Mouse (Mus musculus): ENCODE data around the gene Pla2g2c. TPM values are rescaled to one million over a fixed set of nuclear protein-coding genes. Genes with fewer than 3 reads are reported as not detected.

The Pla2g2c gene
- polyA plus RNA-seq, 1 experiment from 2014 or later = 0.61 TPM

DNA sequence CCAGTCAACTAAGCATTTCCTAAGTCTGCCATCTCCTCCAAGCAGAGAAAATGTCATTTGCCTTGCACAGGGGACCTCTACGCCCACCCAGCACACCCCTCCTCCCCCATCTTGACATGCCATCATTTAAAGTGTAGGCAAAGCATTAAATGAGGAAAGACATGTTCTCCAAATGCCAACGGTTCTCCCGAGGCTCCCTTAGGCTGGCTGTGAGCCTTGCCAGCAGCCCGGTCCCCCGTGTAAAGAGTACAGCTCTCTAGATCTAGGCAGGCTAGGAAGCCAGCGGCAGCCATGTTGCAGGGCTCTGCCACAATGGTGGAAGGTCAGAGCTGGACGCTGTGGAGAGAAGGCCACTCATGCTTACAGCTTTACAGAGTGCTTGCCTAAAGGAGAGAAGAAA, 14.6 kb upstream of the Pla2g2c start:
- Histone ChIP-seq H3K4me3 (replicated peaks) (no peak overlapping the region), H3K27me3 (no peaks in the 10 kb centered on the region), H3K9ac (no peak overlapping the region), H3K27ac (replicated peaks) (no peak overlapping the region), H3K36me3 (no peaks in the 10 kb centered on the region), H3K4me2 (replicated peaks) (no peak overlapping the region), H3K4me1 (no peaks in the 10 kb centered on the region), H3K9me3 (replicated peaks) (no peaks in the 10 kb centered on the region)
- 61% methylated on average over 7 of the region's 7 CpGs for WGBS
- no peak for ATAC-seq (ENCODE audit: insufficient number of reproducible peaks, low FRiP score, low TSS enrichment, low read depth)

DNA sequence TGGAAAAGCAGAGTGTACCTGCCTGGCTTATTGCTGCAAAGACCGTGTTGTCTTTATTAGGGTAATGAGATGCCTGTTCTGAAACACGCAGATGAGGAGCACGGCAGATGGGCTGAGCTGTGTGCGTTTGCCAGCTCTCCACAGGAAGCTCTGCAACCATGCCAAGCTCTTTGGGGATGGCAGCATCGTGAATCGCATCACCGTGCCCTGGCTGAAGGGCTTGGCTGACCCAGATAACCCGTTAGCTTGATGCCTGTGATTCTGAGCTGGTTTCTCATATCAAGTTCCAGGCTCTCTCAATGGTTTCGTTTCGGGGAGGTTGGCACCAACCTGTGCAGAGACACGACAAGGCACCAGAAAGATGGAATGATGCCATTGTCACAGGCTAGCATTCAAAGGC, 14.0 kb upstream of the Pla2g2c start:
- 76% methylated on average over 11 of the region's 11 CpGs for WGBS
- Histone ChIP-seq H3K4me2 (replicated peaks) (no peak overlapping the region), H3K4me1 (no peaks in the 10 kb centered on the region), H3K9ac (no peak overlapping the region), H3K27ac (replicated peaks) (no peak overlapping the region), H3K9me3 (replicated peaks) (no peaks in the 10 kb centered on the region), H3K36me3 (no peaks in the 10 kb centered on the region), H3K4me3 (replicated peaks) (no peak overlapping the region), H3K27me3 (no peaks in the 10 kb centered on the region)
- no peak for ATAC-seq (ENCODE audit: insufficient number of reproducible peaks, low FRiP score, low TSS enrichment, low read depth)

DNA sequence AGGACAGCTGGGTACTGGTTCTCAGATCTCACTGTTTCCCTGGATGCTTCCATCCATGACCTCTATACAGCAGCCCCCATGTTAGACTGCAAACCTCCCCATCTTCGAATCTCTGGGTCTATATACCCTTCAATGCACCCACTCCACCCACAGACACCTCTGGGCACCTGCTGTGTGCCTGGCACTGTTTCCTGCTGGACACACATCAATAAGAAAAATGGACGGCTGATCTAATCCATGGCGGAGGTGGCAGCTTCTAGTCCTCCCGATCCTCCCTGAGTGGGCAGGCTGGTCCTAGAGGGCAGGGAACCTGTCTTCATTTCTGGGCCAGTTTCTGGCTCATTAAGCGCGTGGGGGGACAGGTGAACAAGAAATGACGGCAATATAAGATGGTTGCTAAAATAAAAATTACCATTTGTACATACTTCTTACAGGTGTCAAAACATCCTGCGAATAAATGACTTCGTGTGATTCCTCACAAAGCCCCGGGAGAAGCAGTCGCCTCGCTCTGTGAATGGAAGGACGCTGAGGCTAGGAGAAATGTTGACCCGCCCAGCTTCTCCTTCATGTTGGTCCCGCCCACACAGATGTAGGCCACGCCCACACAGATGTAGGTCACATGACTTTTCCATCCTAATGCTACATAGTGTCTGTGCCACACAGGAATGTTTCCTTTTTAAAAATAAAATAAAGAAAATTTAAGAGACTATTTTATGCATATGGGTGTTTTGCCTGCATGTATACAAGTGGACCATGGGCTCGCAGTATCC, 13.4 kb upstream of the Pla2g2c start:
- Histone ChIP-seq H3K27ac (replicated peaks) (no peak overlapping the region), H3K4me1 (no peaks in the 10 kb centered on the region), H3K4me3 (replicated peaks) (no peak overlapping the region), H3K9me3 (replicated peaks) (no peaks in the 10 kb centered on the region), H3K27me3 (no peaks in the 10 kb centered on the region; the same call in 1 of the 2 replicates), H3K9ac (no peak overlapping the region), H3K36me3 (no peaks in the 10 kb centered on the region), H3K4me2 (replicated peaks) (no peak overlapping the region)
- no peak for ATAC-seq (ENCODE audit: insufficient number of reproducible peaks, low FRiP score, low TSS enrichment, low read depth)
- 65% methylated on average over 17 of the region's 17 CpGs for WGBS

DNA sequence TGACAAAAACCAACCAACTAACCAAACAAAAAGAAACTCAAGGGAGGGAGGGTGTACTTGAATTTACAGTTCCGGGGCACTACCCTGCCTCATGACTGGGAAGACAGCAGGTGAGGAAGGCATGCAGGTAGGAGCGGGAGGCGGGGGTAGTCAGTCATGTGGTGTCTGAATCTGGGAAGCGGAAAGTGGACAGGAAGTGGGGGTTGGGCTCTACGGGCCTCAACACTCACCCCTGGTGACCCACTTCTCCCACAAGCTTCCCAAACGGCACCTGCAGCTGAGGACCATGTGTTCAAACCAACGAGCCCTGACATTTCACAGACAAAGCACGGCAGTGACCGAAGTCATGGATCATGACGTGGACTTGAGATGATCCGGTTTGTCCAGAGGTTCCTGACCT, 12.5 kb upstream of the Pla2g2c start:
- 85% methylated on average over 11 of the region's 11 CpGs for WGBS
- Histone ChIP-seq H3K4me1 (no peaks in the 10 kb centered on the region), H3K36me3 (no peaks in the 10 kb centered on the region)

DNA sequence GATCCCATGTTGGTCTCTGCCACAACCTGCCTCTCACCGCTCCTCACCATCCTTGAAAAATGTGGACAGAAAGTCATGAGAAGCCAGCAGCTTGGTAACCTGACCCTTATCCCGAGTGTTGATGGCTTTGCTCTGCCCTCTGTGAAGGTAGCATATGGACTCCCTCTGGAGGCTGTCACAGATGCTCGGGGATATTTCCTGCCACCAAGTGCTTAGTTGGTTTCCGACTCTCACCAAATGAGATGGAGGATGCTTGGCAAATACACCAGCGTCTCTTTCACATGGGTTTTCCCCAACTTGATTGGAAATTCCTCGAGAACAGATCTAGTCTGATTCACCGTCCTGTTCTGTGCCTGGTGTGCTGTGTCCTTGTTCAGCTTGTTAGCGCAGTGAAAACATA, 12.0 kb upstream of the Pla2g2c start:
- no peak overlapping the region for H3K9ac ChIP-seq
- no peak overlapping the region for H3K4me3 ChIP-seq (replicated peaks)
- 66% methylated on average over 8 of the region's 8 CpGs for WGBS
- no peaks in the 10 kb centered on the region for H3K36me3 ChIP-seq
- H3K27me3 ChIP-seq = no peaks in the 10 kb centered on the region; the same call in 1 of the 2 replicates
- H3K4me2 ChIP-seq (replicated peaks) = no peak overlapping the region
- no peaks in the 10 kb centered on the region for H3K4me1 ChIP-seq
- no peaks in the 10 kb centered on the region for H3K9me3 ChIP-seq (replicated peaks)
- no peak overlapping the region for H3K27ac ChIP-seq (replicated peaks)
- no peak for ATAC-seq (ENCODE audit: insufficient number of reproducible peaks, low FRiP score, low TSS enrichment, low read depth)

More for the DNA sequence above, 12.5 kb upstream of the Pla2g2c start:
- H3K4me3 ChIP-seq (replicated peaks) = no peak overlapping the region
- ATAC-seq (ENCODE audit: insufficient number of reproducible peaks, low FRiP score, low TSS enrichment, low read depth) = no peak
- H3K4me2 ChIP-seq (replicated peaks) = no peak overlapping the region
- no peaks in the 10 kb centered on the region for H3K9me3 ChIP-seq (replicated peaks)
- H3K9ac ChIP-seq = no peak overlapping the region
- no peaks in the 10 kb centered on the region; the same call in 1 of the 2 replicates for H3K27me3 ChIP-seq
- H3K27ac ChIP-seq (replicated peaks) = no peak overlapping the region

DNA sequence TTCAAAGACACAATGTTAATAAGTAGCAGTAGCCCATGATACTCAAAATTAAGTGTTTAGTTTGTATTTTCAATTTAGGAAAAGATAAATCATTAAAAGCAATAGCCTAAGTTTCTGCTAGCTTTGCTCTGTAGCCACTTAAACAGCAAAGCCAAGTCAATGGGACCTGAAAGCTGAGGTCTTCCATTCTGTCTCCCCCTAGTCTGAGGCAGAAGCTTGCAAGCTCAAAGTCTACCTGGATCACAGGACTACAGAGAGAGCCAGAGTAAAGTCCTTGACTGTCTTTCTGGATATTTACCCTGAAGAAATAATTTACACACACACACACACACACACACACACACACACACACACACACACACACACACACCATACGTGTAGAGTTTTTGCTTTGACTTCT, 10.4 kb upstream of the Pla2g2c start:
- Histone ChIP-seq H3K4me3 (replicated peaks) (no peak overlapping the region), H3K27ac (replicated peaks) (no peak overlapping the region), H3K36me3 (no peaks in the 10 kb centered on the region), H3K9ac (no peak overlapping the region), H3K9me3 (replicated peaks) (no peaks in the 10 kb centered on the region), H3K27me3 (no peaks in the 10 kb centered on the region; the same call in 1 of the 2 replicates), H3K4me2 (replicated peaks) (no peak overlapping the region), H3K4me1 (no peaks in the 10 kb centered on the region)
- 65% methylated on average over 1 of the region's 1 CpGs for WGBS
- no peak for ATAC-seq (ENCODE audit: insufficient number of reproducible peaks, low FRiP score, low TSS enrichment, low read depth)

DNA sequence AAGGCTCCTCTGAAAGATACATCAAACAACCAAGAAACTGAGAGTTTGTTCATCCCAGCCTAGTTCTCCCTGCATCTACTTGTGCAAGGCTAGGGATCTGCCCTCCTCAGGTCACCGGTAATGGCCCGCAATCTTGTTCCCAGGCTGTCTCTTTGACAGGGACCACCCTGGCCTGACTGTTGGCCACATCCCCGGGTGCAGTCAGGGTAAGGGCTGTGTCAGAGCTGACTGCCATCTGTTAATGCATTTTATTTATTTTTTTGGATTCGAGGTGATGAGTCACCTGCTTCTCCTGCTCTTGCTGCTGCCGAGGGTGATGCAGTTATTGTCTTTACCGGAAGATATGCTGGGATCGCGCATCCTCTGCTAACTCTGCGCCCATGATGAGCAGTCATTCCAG, 7.9 kb upstream of the Pla2g2c start:
- H3K4me1 ChIP-seq = no peaks in the 10 kb centered on the region
- no peak overlapping the region for H3K27ac ChIP-seq (replicated peaks)
- H3K27me3 ChIP-seq = no peaks in the 10 kb centered on the region; the same call in 1 of the 2 replicates
- H3K4me2 ChIP-seq (replicated peaks) = no peak overlapping the region
- H3K4me3 ChIP-seq (replicated peaks) = no peak overlapping the region
- WGBS = 85% methylated on average over 9 of the region's 9 CpGs
- no peaks in the 10 kb centered on the region for H3K36me3 ChIP-seq
- ATAC-seq (ENCODE audit: insufficient number of reproducible peaks, low FRiP score, low TSS enrichment, low read depth) = no peak
- H3K9ac ChIP-seq = no peak overlapping the region
- H3K9me3 ChIP-seq (replicated peaks) = no peaks in the 10 kb centered on the region

DNA sequence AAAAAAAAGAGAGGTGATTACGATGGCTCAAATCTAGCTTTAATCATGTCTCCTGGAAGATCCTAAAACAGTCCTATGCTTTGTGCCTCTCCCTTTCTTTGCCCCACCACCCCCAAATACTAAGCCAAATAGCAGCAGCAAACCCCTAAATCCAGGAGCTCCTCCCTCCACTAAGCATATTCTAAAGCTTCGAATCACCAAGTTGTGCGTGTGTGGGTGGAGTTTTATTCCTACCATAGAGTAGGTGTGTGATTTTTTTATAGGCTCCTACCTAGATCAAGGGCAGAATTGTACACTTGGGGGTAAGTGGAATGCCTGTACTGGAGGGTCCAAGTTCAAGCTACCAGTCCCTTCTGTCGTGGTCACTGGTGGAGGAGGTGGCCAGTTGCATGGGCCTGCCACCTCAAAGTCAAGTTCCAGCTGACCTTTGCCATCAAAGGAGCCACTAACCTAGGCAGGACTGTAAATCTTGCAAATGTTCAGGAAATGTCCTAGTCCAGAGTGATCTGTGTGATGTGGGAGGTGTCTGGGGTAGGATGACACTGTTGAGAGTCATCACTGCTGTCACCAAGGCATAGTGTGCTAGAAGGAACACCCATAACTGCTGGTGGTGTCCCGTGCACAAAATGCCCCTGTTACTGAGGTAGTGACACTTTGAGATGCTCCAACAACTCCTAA, 5.9 kb upstream of the Pla2g2c start:
- no peak overlapping the region for H3K4me3 ChIP-seq (replicated peaks)
- no peaks in the 10 kb centered on the region for H3K9me3 ChIP-seq (replicated peaks)
- no peak overlapping the region for H3K9ac ChIP-seq
- 78% methylated on average over 5 of the region's 5 CpGs for WGBS
- H3K4me1 ChIP-seq = no peaks in the 10 kb centered on the region; the same call in 1 of the 2 replicates
- no peaks in the 10 kb centered on the region for H3K36me3 ChIP-seq
- H3K27me3 ChIP-seq = no peaks in the 10 kb centered on the region; the same call in 1 of the 2 replicates
- ATAC-seq (ENCODE audit: insufficient number of reproducible peaks, low FRiP score, low TSS enrichment, low read depth) = no peak
- no peak overlapping the region for H3K27ac ChIP-seq (replicated peaks)
- H3K4me2 ChIP-seq (replicated peaks) = no peak overlapping the region

DNA sequence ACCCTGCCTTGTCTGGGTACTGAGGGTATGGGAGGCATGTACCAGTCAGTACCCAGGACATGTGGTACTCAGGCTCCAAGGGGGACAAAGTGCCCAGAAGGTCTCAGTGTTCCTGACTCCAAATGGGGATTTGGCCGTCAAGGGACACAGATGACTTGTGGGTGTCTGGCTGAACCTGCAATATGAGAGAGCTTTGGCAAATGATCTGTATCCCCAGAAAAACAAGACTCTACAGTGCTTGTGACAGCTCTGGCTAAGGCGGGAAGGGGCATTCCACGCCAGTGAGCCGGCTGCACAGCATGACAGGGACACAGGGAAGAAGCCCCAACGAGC, 5.4 kb upstream of the Pla2g2c start:
- ATAC-seq (ENCODE audit: insufficient number of reproducible peaks, low FRiP score, low TSS enrichment, low read depth) = no peak
- no peak overlapping the region for H3K9ac ChIP-seq
- 80% methylated on average over 5 of the region's 5 CpGs for WGBS
- peaks cover 5% of the 10 kb centered on the region for H3K4me1 ChIP-seq
- H3K4me3 ChIP-seq (replicated peaks) = no peak overlapping the region
- no peaks in the 10 kb centered on the region for H3K36me3 ChIP-seq
- no peak overlapping the region for H3K27ac ChIP-seq (replicated peaks)
- no peak overlapping the region for H3K4me2 ChIP-seq (replicated peaks)
- H3K27me3 ChIP-seq = no peaks in the 10 kb centered on the region; the same call in 1 of the 2 replicates
- no peaks in the 10 kb centered on the region for H3K9me3 ChIP-seq (replicated peaks)

DNA sequence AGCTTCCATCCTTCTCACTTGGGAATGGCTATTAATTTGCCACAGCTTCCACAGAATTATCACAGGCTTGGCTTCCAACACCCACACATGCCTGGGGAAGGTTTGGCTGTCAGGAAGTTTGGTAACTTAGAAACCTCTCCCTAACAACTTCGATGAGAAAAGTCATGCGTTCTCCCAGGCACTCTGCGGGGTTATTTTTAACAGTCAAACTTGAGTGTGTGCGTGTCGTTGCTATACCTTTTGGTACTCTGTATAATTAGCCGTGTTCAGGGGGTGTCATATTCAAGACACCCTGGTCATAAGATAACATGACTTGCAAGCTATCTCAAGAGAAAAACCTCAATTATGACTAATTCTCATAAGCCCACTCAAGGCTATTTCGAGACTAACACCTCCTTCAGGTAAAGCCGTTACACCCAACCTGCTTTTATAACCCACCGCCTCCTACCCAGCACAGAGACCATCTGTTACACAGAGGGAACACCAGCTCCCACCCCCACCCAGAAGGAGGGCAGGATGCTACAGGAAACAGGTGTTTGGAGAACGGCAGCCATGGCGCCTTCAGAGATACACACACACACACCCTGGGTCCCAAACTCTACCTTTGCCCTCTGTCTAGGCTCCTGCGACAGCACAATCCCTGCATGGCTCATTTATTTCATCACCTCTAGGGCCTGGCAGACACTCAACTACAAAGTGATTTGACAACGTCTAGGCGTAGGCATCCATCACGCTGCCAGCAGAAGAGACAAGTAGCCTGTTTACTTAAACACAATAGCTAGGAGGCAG, 905 bp upstream of the Pla2g2c start:
- H3K9ac ChIP-seq = no peak overlapping the region
- H3K27ac ChIP-seq (replicated peaks) = no peak overlapping the region
- WGBS = 59% methylated on average over 15 of the region's 15 CpGs
- no peaks in the 10 kb centered on the region; the same call in 1 of the 2 replicates for H3K27me3 ChIP-seq
- no peaks in the 10 kb centered on the region for H3K9me3 ChIP-seq (replicated peaks)
- H3K36me3 ChIP-seq = no peaks in the 10 kb centered on the region
- ATAC-seq (ENCODE audit: insufficient number of reproducible peaks, low FRiP score, low TSS enrichment, low read depth) = no peak
- no peak overlapping the region for H3K4me3 ChIP-seq (replicated peaks)
- peaks cover 17% of the 10 kb centered on the region for H3K4me1 ChIP-seq
- H3K4me2 ChIP-seq (replicated peaks) = no peak overlapping the region

DNA sequence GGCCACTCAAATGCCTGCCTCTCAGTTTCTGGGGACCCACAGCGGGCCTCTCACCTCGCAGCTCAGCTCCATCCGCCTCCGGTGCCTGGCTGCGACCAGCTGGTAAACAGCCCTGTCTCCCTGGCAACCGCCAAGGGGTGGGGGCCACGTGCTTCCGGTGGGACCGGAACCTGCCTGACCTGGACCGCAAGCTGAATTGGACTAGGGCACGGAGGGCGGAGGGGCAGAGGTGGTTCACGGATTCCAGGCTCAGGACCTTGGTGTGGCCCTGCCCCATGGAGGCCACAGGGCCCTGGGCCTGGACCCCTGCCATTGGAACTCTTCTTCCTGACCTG, 502 bp downstream of the Pla2g2c start:
- ATAC-seq (ENCODE audit: insufficient number of reproducible peaks, low FRiP score, low TSS enrichment, low read depth) = peak; percentile 68
- Histone ChIP-seq H3K9ac (no peak overlapping the region), H3K4me2 (replicated peaks) (peak overlapping the region; percentile 47), H3K4me3 (replicated peaks) (peak overlapping the region; percentile 25), H3K36me3 (no peaks in the 10 kb centered on the region), H3K27ac (replicated peaks) (0 out of 2 replicates have a peak overlapping the region, but pooled peaks have one; percentile 5), H3K4me1 (peaks cover 17% of the 10 kb centered on the region), H3K27me3 (no peaks in the 10 kb centered on the region; the same call in 1 of the 2 replicates), H3K9me3 (replicated peaks) (no peaks in the 10 kb centered on the region)
- WGBS = 4% methylated on average over 13 of the region's 13 CpGs
